ENCODE assay signal across 8 mouse cellular contexts in genomic region chr17:64331291-64331897, GRCm38 (mm10). TPM values are rescaled to one million over a fixed set of nuclear protein-coding genes. Genes with fewer than 3 reads are reported as not detected.
DNase-seq lines count a peak whose midpoint lies in the region; ATAC-seq and TF ChIP-seq lines count a peak whose summit lies in the region.

No protein-coding gene starts in this region.

- peak; percentile 69 for TF ChIP-seq POLR2A in kidney, adult 2 months (IDR thresholded peaks at IDR 0.05; ENCODE audit: low read depth, low read length)
- TF ChIP-seq POLR2A in myocyte (IDR thresholded peaks at IDR 0.05; ENCODE audit: insufficient read length, low read depth): peak; percentile 75

- peak overlapping the region; percentile 100 for H3K4me3 ChIP-seq in kidney, adult 2 months (ENCODE audit: insufficient read depth, low read depth, low read length)
- H3K4me3 ChIP-seq in embryonic facial prominence, embryonic 14.5 days (ENCODE audit: low read depth, low read length): peak overlapping the region; percentile 93
- H3K4me3 ChIP-seq in limb, embryonic 11.5 days (ENCODE audit: low read depth, low read length): peak overlapping the region; percentile 96
- peak overlapping the region; percentile 45 for H3K4me3 ChIP-seq in myocyte

- H3K27me3 ChIP-seq in kidney, adult 2 months (replicated peaks; ENCODE audit: control insufficient read depth, insufficient read depth, low read length): no peaks in the 10 kb centered on the region
- H3K27me3 ChIP-seq in embryonic facial prominence, embryonic 14.5 days (replicated peaks; ENCODE audit: control insufficient read depth, insufficient read depth, low read length): no peaks in the 10 kb centered on the region
- H3K27me3 ChIP-seq in limb, embryonic 11.5 days (ENCODE audit: control insufficient read depth, insufficient read depth, low read length): no peaks in the 10 kb centered on the region
- H3K27me3 ChIP-seq in myocyte (ENCODE audit: control insufficient read depth, insufficient read depth, insufficient read length): no peaks in the 10 kb centered on the region

- TF ChIP-seq CTCF in kidney, adult 2 months (conservative IDR thresholded peaks at IDR 0.05; ENCODE audit: insufficient read depth, insufficient read length, low read depth, low read length): no peak

- ATAC-seq in embryonic facial prominence, embryonic 14.5 days (ENCODE audit: low read depth): peak; percentile 4
- ATAC-seq in limb, embryonic 11.5 days (ENCODE audit: insufficient number of reproducible peaks, low FRiP score, low TSS enrichment, low read depth): peak; percentile 48; the same call in 1 of the 2 replicates

- peak overlapping the region; percentile 61 for H3K4me2 ChIP-seq in embryonic facial prominence, embryonic 14.5 days (ENCODE audit: low read depth, low read length)
- H3K4me2 ChIP-seq in limb, embryonic 11.5 days (ENCODE audit: low read depth, severe bottlenecking): peak overlapping the region; percentile 54
- H3K4me2 ChIP-seq in myocyte (ENCODE audit: low read depth): no peak overlapping the region

- peaks cover 7% of the 10 kb centered on the region; the same call in 1 of the 2 replicates for H3K4me1 ChIP-seq in kidney, adult 2 months (ENCODE audit: control insufficient read depth, insufficient read depth, low read length)
- H3K4me1 ChIP-seq in embryonic facial prominence, embryonic 14.5 days (ENCODE audit: control insufficient read depth, insufficient read depth, low read length): peaks cover 4% of the 10 kb centered on the region; the same call in 1 of the 2 replicates
- H3K4me1 ChIP-seq in limb, embryonic 11.5 days (ENCODE audit: control insufficient read depth, insufficient read depth, low read length): no peaks in the 10 kb centered on the region

- peak overlapping the region; percentile 85 for H3ac ChIP-seq in myocyte (ENCODE audit: control insufficient read depth, insufficient read length)

- peak overlapping the region; percentile 98 for H3K9ac ChIP-seq in embryonic facial prominence, embryonic 14.5 days (ENCODE audit: low read depth, low read length)
- peak overlapping the region; percentile 94 for H3K9ac ChIP-seq in limb, embryonic 11.5 days (ENCODE audit: low read length)

- no peak for DNase-seq in kidney, adult 2 months
- DNase-seq in kidney, adult 9 months: no peak
- DNase-seq in ES-CJ7 (ENCODE audit: low read depth, low spot score): peak; percentile 8
- peak; percentile 28 for DNase-seq in embryonic facial prominence, embryonic 14.5 days (ENCODE audit: low spot score)
- no peak for DNase-seq in limb, embryonic 11.5 days (ENCODE audit: low spot score)
- DNase-seq in cerebellum, adult 11-12 months: no peak
- DNase-seq in cerebellum, postnatal 10 days: no peak

- H3K79me2 ChIP-seq in myocyte (ENCODE audit: control insufficient read depth, insufficient read depth): peaks cover 46% of the 10 kb centered on the region

- no peaks in the 10 kb centered on the region for H3K9me3 ChIP-seq in embryonic facial prominence, embryonic 14.5 days (ENCODE audit: control insufficient read depth, low read length)
- no peaks in the 10 kb centered on the region for H3K9me3 ChIP-seq in limb, embryonic 11.5 days (ENCODE audit: control insufficient read depth, low read length)

- H3K36me3 ChIP-seq in kidney, adult 2 months (ENCODE audit: control insufficient read depth, insufficient read depth, low read length): no peaks in the 10 kb centered on the region
- H3K36me3 ChIP-seq in embryonic facial prominence, embryonic 14.5 days (ENCODE audit: control insufficient read depth, insufficient read depth, low read length): peaks cover 5% of the 10 kb centered on the region; the same call in 1 of the 2 replicates
- no peaks in the 10 kb centered on the region for H3K36me3 ChIP-seq in limb, embryonic 11.5 days (ENCODE audit: control insufficient read depth, insufficient read depth, low read length)
- H3K36me3 ChIP-seq in myocyte (ENCODE audit: control insufficient read depth, insufficient read depth): no peaks in the 10 kb centered on the region

- peak overlapping the region; percentile 97 for H3K27ac ChIP-seq in kidney, adult 2 months (ENCODE audit: insufficient read depth, low read depth, low read length)
- peak overlapping the region; percentile 98 for H3K27ac ChIP-seq in embryonic facial prominence, embryonic 14.5 days (replicated peaks; ENCODE audit: low read depth, low read length)
- peak overlapping the region; percentile 92 for H3K27ac ChIP-seq in limb, embryonic 11.5 days (replicated peaks; ENCODE audit: low read depth, low read length)

- WGBS in kidney, adult 2 months: under 1% methylated on average over 62 of the region's 62 CpGs
- 1% methylated on average over 11 of the region's 62 CpGs for WGBS in embryonic facial prominence, embryonic 14.5 days
- under 1% methylated on average over 60 of the region's 62 CpGs for WGBS in limb, embryonic 11.5 days

TF ChIP-seq in myocyte, 11 proteins besides CTCF, POLR2A, EP300 and RAD21:
- TF ChIP-seq POLR2AphosphoS2 (IDR thresholded peaks at IDR 0.05; ENCODE audit: insufficient read length, low read depth): peak; percentile 81
- no peak for TF ChIP-seq TCF3 (IDR thresholded peaks at IDR 0.05; ENCODE audit: insufficient read length, low read depth)

RNA-seq across cellular contexts. Expression of gene Pja2, which starts 0.3 kb away (rescaled TPM):
- polyA plus RNA-seq in kidney, adult 2 months (2012; rRNA removed): 12.2 and 15.5 TPM in 2 replicates
- polyA plus RNA-seq in embryonic facial prominence, embryonic 14.5 days (2014; fragmentation: Nextera tagmentation; extraction: Ambion mirVana): 102 and 105 TPM in 2 replicates
- polyA plus RNA-seq in limb, embryonic 11.5 days (2014; fragmentation: Nextera tagmentation; extraction: Ambion mirVana): 66.5 and 67.6 TPM in 2 replicates
- 30.3 TPM for polyA plus RNA-seq in myocyte (2012; fragmentation: generic; extraction: Trizol)

Comparison
In these comparisons a context has a peak if more than half of its experiments do, and no peak if none do; other contexts are left out.
1. DNase-seq: peak in ES-CJ7 (single experiment) and embryonic facial prominence, embryonic 14.5 days (single experiment); none in kidney, adult 2 months (single experiment), kidney, adult 9 months (single experiment), limb, embryonic 11.5 days (single experiment), cerebellum, adult 11-12 months (single experiment) and cerebellum, postnatal 10 days (0 of 2).
2. H3K4me3 ChIP-seq: peak in every context shown above with its lines; median percentile 100 in kidney, adult 2 months; 96 in limb, embryonic 11.5 days; 93 in embryonic facial prominence, embryonic 14.5 days; 45 in myocyte.
3. Peak in every context shown above with its lines, with median percentiles within 50 percentile points of each other: H3K27ac ChIP-seq.